Mouse (Mus musculus) 416B (cell line): ENCODE data around the gene Acmsd.
"Not testable (repeated sequence)": the region's sequence is repeated elsewhere in the genome, so short reads cannot be mapped to it uniquely, and the experiment has no call there.

Experiments used
- DNase-seq: peaks from one replicate; pipeline ENCODE4 v3.0.0; 2011; ENCODE audit warnings: low read depth

Gene Acmsd

GRCm38 (mm10) chr1:127729096-127729495 lies at the start of gene Acmsd:
Gene Acmsd (plus strand): TSS chr1:127729413.
- no peak for DNase-seq

- peak; percentile 40 for DNase-seq
Observed at GRCm38 (mm10) chr1:127679498-127680133, 49.6 kb upstream of the Acmsd start, which contains the start of gene Tmem163. Gene Tmem163 (minus strand): TSS chr1:127679548.

- peak; percentile 53 for DNase-seq
Observed at GRCm38 (mm10) chr1:127696533-127696932, 32.7 kb upstream of the Acmsd start.

- peak; percentile 64 for DNase-seq
Observed at GRCm38 (mm10) chr1:127702187-127702586, 27.0 kb upstream of the Acmsd start.

GRCm38 (mm10) chr1:127706269-127706668 lies 22.9 kb upstream of the Acmsd start:
- DNase-seq = no peak

- no peak for DNase-seq
Observed at GRCm38 (mm10) chr1:127716441-127716840, 12.8 kb upstream of the Acmsd start.

- DNase-seq = no peak
Observed at GRCm38 (mm10) chr1:127718290-127718689, 10.9 kb upstream of the Acmsd start.

GRCm38 (mm10) chr1:127723596-127723995 lies 5.6 kb upstream of the Acmsd start:
- DNase-seq = no peak

GRCm38 (mm10) chr1:127731086-127731485 lies 1.9 kb downstream of the Acmsd start:
- no peak for DNase-seq

- no peak for DNase-seq
Observed at GRCm38 (mm10) chr1:127732435-127732834, 3.2 kb downstream of the Acmsd start.

GRCm38 (mm10) chr1:127732841-127733240 lies 3.6 kb downstream of the Acmsd start:
- no peak for DNase-seq

- DNase-seq = no peak
Observed at GRCm38 (mm10) chr1:127735356-127735755, 6.1 kb downstream of the Acmsd start.

- DNase-seq = no peak
Observed at GRCm38 (mm10) chr1:127750401-127751102, 21.3 kb downstream of the Acmsd start.

GRCm38 (mm10) chr1:127755806-127756205 lies 26.6 kb downstream of the Acmsd start:
- DNase-seq = no peak

- DNase-seq = no peak
Observed at GRCm38 (mm10) chr1:127756331-127757163, 27.3 kb downstream of the Acmsd start.

- DNase-seq = not testable (repeated sequence)
Observed at GRCm38 (mm10) chr1:127757164-127757545, 27.9 kb downstream of the Acmsd start.

GRCm38 (mm10) chr1:127765468-127765867 lies 36.3 kb downstream of the Acmsd start:
- DNase-seq = peak; percentile 63

GRCm38 (mm10) chr1:127766741-127767140 lies 37.5 kb downstream of the Acmsd start:
- DNase-seq = no peak

GRCm38 (mm10) chr1:127773198-127773802 lies 44.1 kb downstream of the Acmsd start:
- no peak for DNase-seq

GRCm38 (mm10) chr1:127773803-127774500 lies 44.7 kb downstream of the Acmsd start, which contains the start of gene Ccnt2:
Gene Ccnt2 (plus strand): TSS chr1:127774164.
- DNase-seq = peak; percentile 100

- DNase-seq = peak; percentile 48
Observed at GRCm38 (mm10) chr1:127774501-127774880, 45.3 kb downstream of the Acmsd start.
